Mouse (Mus musculus) kidney, adult 8-10 months (tissue): ENCODE results near the gene Ptf1a.

ENCODE experiments used
- DNase-seq, 2 experiments: peaks; one replicate each; pipeline ENCODE4 v3.0.0; 2022

Gene Ptf1a

GRCm38 (mm10) chr2:19455228-19455627 lies 9.8 kb downstream of the Ptf1a start:
- no peak for DNase-seq

- DNase-seq: no peak
These were observed 10.5 kb downstream of the Ptf1a start for GRCm38 (mm10) chr2:19455857-19456482.

- no peak for DNase-seq
These were observed 13.3 kb downstream of the Ptf1a start for GRCm38 (mm10) chr2:19458785-19459184.

GRCm38 (mm10) chr2:19461940-19462339 lies 16.5 kb downstream of the Ptf1a start:
- DNase-seq: no peak

- no peak for DNase-seq
These were observed 44.8 kb downstream of the Ptf1a start for GRCm38 (mm10) chr2:19490262-19490661.
